Mouse (Mus musculus) CH12F3 (cell line): Measurements from ENCODE around the gene Sugp1.

ENCODE experiments used
- in situ Hi-C: fragments of 300-500 bp; cut with MboI; formaldehyde crosslinking; loops from 2 replicates; pipeline ENCODE4 v1.14.3; 2020; ENCODE audit warnings: low sequenced_read_pairs

Gene Sugp1

GRCm38 (mm10) chr8:70104922-70105321 is 62.3 kb downstream of the Sugp1 start:
- in situ Hi-C loops = no loop called here

GRCm38 (mm10) chr8:70110451-70110850 is 67.8 kb downstream of the Sugp1 start:
- in situ Hi-C loops = no loop called here

- in situ Hi-C loops = no loop called here
These were observed 68.7 kb downstream of the Sugp1 start for GRCm38 (mm10) chr8:70111192-70111795.

GRCm38 (mm10) chr8:70112401-70113016 is 69.9 kb downstream of the Sugp1 start:
- in situ Hi-C loops = no loop called here

GRCm38 (mm10) chr8:70114488-70114887 is 71.9 kb downstream of the Sugp1 start:
- in situ Hi-C loops = no loop called here

GRCm38 (mm10) chr8:70114892-70115291 is 72.3 kb downstream of the Sugp1 start:
- in situ Hi-C loops = no loop called here

GRCm38 (mm10) chr8:70117611-70118010 is 75.0 kb downstream of the Sugp1 start:
- in situ Hi-C loops = no loop called here

GRCm38 (mm10) chr8:70118726-70119700 is 76.4 kb downstream of the Sugp1 start:
- in situ Hi-C loops = no loop called here

GRCm38 (mm10) chr8:70120667-70121066 is 78.1 kb downstream of the Sugp1 start, which contains the start of gene Ncan:
Gene Ncan (minus strand): TSS chr8:70120873.
- in situ Hi-C loops = no loop called here
